Mouse (Mus musculus): ENCODE measurements at regions not wholly inside any gene's neighbourhood (a gene's known extent, or its start where the extent isn't known, plus 50 kb on each side); places are given as distances from the start of the nearest gene placed in this dataset.

DNA sequence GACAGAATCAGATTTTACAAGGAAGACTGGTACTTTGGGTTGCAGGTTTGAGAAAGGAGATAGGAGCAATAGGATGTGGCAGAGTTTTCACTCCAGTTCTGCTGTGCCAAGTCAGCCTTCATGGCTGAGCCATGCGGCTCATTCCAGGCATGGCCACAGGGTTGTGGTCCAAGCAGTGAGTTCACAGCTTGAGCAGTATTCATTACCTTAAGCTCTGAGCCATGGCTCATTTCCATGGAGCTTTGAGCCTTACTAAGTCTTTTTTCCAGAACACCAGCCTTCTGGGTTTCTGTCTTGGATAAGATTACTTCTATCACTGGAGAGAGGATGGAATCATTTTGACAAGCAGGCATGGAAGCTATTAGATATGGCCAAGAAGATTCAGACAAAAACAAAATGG is 98.2 kb upstream of the Tmtc4 start:
- TF ChIP-seq CTCF (IDR thresholded peaks at IDR 0.05; ENCODE audit: borderline replicate concordance, insufficient read depth, low read depth, low read length), result no peak
- no peak for TF ChIP-seq POLR2A (IDR thresholded peaks at IDR 0.05; ENCODE audit: borderline replicate concordance, insufficient read depth, low read length)
